Mouse (Mus musculus): ENCODE data around the gene Lamc2. TPM values are rescaled to one million over a fixed set of nuclear protein-coding genes. Genes with fewer than 3 reads are reported as not detected.

Gene Lamc2
- polyA plus RNA-seq, 1 experiment from 2014 or later, result 12.1 TPM

DNA sequence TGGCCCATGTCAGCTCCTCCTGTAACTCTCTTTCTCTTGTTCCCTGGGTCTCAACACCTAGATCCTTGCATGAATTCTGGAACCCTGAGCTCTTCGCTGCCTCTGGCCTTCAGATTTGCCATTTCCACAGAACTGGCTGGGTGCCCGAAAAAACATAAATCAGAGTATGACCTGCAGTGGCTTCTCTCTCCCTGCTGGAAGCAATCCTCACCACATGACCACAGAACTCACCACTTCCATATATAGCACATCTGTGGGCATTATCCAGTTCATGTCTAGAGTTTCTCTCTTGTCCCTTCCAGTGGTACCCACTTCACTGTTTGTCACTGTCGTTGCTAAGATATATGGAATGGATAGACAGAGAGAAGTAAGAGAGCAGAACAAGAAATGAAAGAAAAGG, 13.0 kb downstream of the Lamc2 start:
- Histone ChIP-seq H3K4me2 (no peak overlapping the region), H3K4me3 (no peak overlapping the region), H3K9me3 (no peaks in the 10 kb centered on the region), H3K4me1 (peaks cover 21% of the 10 kb centered on the region), H3K36me3 (no peaks in the 10 kb centered on the region), H3K9ac (no peak overlapping the region), H3K27me3 (no peaks in the 10 kb centered on the region), H3K27ac (no peak overlapping the region)
- ATAC-seq (ENCODE audit: insufficient number of reproducible peaks, low FRiP score, low TSS enrichment, low read depth), result no peak
- 60% methylated on average over 3 of the region's 3 CpGs for WGBS

DNA sequence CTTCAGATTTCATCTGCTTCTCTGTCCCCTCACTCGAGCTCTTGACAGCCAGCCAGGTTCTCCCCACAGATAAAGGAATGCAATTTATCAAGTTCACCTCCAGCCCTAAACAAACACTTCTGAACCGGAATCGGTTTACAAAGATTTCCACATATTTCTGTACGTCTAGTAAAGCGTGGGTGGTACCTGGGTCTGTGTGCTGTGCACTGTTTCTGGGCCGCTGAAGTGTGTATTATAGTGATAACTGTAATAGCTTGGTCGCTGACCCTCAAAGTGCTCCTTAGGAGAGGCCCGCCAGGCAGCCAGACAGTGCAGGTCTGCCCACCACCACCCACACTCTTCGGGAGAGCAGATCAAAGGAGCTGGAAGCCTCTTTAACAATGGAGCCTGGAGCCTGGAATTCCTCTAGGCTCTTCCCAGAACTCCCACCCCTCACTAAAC, 13.9 kb downstream of the Lamc2 start:
- WGBS, result 12% methylated on average over 9 of the region's 9 CpGs
- peaks cover 21% of the 10 kb centered on the region for H3K4me1 ChIP-seq
- 0 out of 2 replicates have a peak overlapping the region, but pooled peaks have one; percentile 24 for H3K27ac ChIP-seq
- H3K36me3 ChIP-seq, result no peaks in the 10 kb centered on the region
- H3K9me3 ChIP-seq, result no peaks in the 10 kb centered on the region
- no peaks in the 10 kb centered on the region for H3K27me3 ChIP-seq
- no peak overlapping the region for H3K4me2 ChIP-seq
- H3K9ac ChIP-seq, result no peak overlapping the region
- no peak for ATAC-seq (ENCODE audit: insufficient number of reproducible peaks, low FRiP score, low TSS enrichment, low read depth)
- H3K4me3 ChIP-seq, result no peak overlapping the region

DNA sequence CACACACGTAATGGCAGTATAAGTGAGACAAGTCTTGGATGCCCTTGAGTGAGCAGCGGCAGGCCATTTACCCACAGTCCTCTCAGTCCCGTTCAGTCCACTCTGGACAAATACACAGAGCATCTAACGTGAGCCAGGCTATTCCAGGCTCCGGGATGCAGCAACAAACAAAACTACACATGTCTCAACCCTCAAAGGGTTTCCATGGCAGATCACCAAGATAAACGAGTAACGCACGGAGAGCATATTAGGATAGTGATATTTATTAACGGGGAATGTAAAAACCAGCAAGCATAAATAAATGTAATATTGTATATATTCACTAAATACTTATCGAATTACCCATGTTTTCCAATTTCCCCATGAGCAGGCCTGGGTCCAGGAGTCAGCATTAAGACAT, 15.2 kb downstream of the Lamc2 start:
- Histone ChIP-seq H3K27me3 (no peaks in the 10 kb centered on the region), H3K27ac (no peak overlapping the region), H3K9ac (no peak overlapping the region), H3K4me2 (no peak overlapping the region), H3K36me3 (no peaks in the 10 kb centered on the region), H3K4me1 (peaks cover 21% of the 10 kb centered on the region), H3K9me3 (no peaks in the 10 kb centered on the region), H3K4me3 (no peak overlapping the region)
- no peak for ATAC-seq (ENCODE audit: insufficient number of reproducible peaks, low FRiP score, low TSS enrichment, low read depth)
- 75% methylated on average over 10 of the region's 10 CpGs for WGBS

DNA sequence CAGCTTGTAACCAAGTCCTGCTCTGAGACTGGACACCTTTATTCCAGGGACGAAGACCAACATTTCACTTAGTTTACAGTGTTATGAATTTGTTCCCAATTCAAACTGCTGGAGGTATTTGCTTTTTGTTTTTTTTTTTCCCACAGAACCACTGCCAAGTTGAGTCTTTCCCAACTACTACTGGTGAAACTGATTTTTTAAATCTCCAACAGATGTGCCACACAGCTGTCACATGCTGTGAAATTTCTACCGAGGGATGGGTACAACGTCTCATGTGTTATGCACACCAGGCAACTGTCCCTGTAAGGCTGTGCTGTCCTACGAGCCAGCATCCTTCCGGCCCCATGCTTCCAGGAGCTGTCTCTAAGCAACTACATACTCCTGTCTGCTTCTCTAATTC, 18.0 kb downstream of the Lamc2 start:
- 60% methylated on average over 5 of the region's 5 CpGs for WGBS
- ATAC-seq (ENCODE audit: insufficient number of reproducible peaks, low FRiP score, low TSS enrichment, low read depth), result no peak

GRCm38 (mm10) chr1:153163831-153164230, 22.4 kb downstream of the Lamc2 start:
- 48% methylated on average over 3 of the region's 3 CpGs for WGBS
- Histone ChIP-seq H3K36me3 (no peaks in the 10 kb centered on the region), H3K9ac (no peak overlapping the region), H3K9me3 (no peaks in the 10 kb centered on the region), H3K27me3 (no peaks in the 10 kb centered on the region), H3K4me2 (no peak overlapping the region), H3K4me3 (no peak overlapping the region), H3K27ac (no peak overlapping the region), H3K4me1 (no peaks in the 10 kb centered on the region)
- ATAC-seq (ENCODE audit: insufficient number of reproducible peaks, low FRiP score, low TSS enrichment, low read depth), result no peak

More for the DNA sequence above, 18.0 kb downstream of the Lamc2 start:
- Histone ChIP-seq H3K4me2 (no peak overlapping the region), H3K4me1 (peaks cover 11% of the 10 kb centered on the region), H3K9ac (no peak overlapping the region), H3K9me3 (no peaks in the 10 kb centered on the region), H3K27me3 (no peaks in the 10 kb centered on the region), H3K27ac (no peak overlapping the region), H3K4me3 (no peak overlapping the region), H3K36me3 (no peaks in the 10 kb centered on the region)

GRCm38 (mm10) chr1:153159137-153159536, 27.1 kb downstream of the Lamc2 start:
- H3K4me3 ChIP-seq, result no peak overlapping the region
- no peaks in the 10 kb centered on the region for H3K9me3 ChIP-seq
- no peaks in the 10 kb centered on the region for H3K4me1 ChIP-seq
- H3K27me3 ChIP-seq, result no peaks in the 10 kb centered on the region
- WGBS, result 78% methylated on average over 4 of the region's 4 CpGs
- no peaks in the 10 kb centered on the region for H3K36me3 ChIP-seq
- no peak overlapping the region for H3K9ac ChIP-seq
- no peak overlapping the region for H3K27ac ChIP-seq
- no peak for ATAC-seq (ENCODE audit: insufficient number of reproducible peaks, low FRiP score, low TSS enrichment, low read depth)
- no peak overlapping the region for H3K4me2 ChIP-seq

DNA sequence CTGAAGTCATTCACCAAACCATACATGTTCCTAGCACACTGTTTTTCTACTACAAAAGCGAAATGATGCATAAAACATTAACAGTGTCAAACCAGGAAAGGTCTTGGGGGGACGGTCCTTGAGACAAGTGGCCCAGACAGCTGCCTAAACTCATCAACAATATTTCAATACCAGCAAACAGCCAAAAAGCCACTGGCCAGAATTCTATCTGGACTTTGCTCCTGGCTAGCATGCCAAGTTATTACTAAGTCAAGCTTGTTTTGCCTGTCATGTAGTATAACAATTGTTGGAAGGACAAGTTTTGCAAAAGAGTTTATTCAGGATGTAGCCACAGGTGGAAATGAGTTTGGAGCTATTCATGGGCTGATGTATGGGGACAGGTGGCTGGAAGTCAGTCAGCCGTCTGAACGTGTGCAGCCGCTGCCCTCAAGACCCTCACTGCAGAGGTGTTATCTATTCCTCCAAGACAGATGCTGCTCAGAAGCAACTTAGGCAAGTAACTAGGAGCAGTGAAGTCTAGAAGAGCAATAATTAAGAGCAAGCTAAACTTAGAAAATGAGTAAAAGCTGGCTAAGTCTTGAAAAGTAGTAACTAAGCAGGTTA, 29.1 kb downstream of the Lamc2 start:
- no peaks in the 10 kb centered on the region for H3K9me3 ChIP-seq
- H3K4me2 ChIP-seq, result no peak overlapping the region
- no peak overlapping the region for H3K27ac ChIP-seq
- no peak overlapping the region for H3K9ac ChIP-seq
- peaks cover 8% of the 10 kb centered on the region for H3K4me1 ChIP-seq
- ATAC-seq (ENCODE audit: insufficient number of reproducible peaks, low FRiP score, low TSS enrichment, low read depth), result no peak
- no peaks in the 10 kb centered on the region for H3K27me3 ChIP-seq
- WGBS, result 64% methylated on average over 5 of the region's 5 CpGs
- no peak overlapping the region for H3K4me3 ChIP-seq
- H3K36me3 ChIP-seq, result no peaks in the 10 kb centered on the region

DNA sequence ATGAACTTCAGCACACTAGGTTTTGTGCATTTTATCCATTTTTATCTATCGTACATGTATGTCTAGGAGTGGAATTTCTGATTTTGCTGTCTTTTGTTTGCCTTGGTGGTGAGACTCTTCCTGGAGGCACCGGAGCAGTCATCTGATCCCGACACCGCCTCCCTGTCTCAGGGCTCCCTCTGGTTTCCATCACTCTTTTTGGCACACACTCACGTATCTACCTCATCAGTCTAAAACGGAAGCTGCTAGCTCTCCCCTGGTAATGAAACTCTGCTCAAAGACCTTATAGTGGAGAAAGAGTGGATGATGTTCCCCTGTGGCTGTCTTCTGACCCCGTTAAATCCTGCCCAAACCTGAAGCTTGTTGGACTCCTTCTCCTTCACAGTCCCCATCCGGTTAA, 30.9 kb downstream of the Lamc2 start:
- no peak overlapping the region for H3K27ac ChIP-seq
- H3K27me3 ChIP-seq, result no peaks in the 10 kb centered on the region
- no peaks in the 10 kb centered on the region for H3K9me3 ChIP-seq
- H3K9ac ChIP-seq, result no peak overlapping the region
- no peak overlapping the region for H3K4me2 ChIP-seq
- H3K4me3 ChIP-seq, result no peak overlapping the region
- H3K36me3 ChIP-seq, result no peaks in the 10 kb centered on the region
- no peak for ATAC-seq (ENCODE audit: insufficient number of reproducible peaks, low FRiP score, low TSS enrichment, low read depth)
- WGBS, result 52% methylated on average over 8 of the region's 8 CpGs
- H3K4me1 ChIP-seq, result peaks cover 8% of the 10 kb centered on the region

DNA sequence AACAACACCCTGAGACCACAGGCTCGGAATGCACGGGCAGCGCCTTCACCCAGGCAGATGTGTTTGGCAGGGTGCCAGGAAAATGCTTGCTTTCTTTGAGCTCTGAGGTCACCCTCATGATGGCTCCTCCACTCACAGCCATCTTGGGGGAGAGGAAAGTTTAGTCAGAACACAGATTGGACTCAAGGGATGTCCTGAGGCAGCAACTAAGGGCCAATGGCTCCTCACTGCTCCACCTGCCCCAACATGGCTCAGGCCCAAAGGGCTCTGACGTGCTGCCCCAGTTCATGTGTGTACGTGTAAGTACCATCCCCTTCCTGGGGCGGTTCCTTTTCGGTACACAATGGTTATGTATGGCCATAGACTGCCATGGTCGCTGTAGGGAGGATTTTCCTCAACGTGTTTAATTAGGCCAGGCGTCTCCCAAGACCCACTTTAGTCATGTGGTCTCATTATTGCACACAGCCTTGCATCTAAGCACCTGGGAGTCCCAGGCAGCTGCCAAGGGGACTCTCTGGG, 32.6 kb downstream of the Lamc2 start:
- Histone ChIP-seq H3K27me3 (no peaks in the 10 kb centered on the region), H3K9ac (no peak overlapping the region), H3K4me2 (no peak overlapping the region), H3K27ac (no peak overlapping the region), H3K36me3 (no peaks in the 10 kb centered on the region), H3K9me3 (no peaks in the 10 kb centered on the region), H3K4me3 (no peak overlapping the region), H3K4me1 (peaks cover 8% of the 10 kb centered on the region)
- peak; percentile 19; the same call in 1 of the 2 replicates for ATAC-seq (ENCODE audit: insufficient number of reproducible peaks, low FRiP score, low TSS enrichment, low read depth)
- WGBS, result 46% methylated on average over 10 of the region's 10 CpGs

- WGBS, result 50% methylated on average over 7 of the region's 7 CpGs
- Histone ChIP-seq H3K27ac (no peak overlapping the region), H3K4me1 (peaks cover 8% of the 10 kb centered on the region), H3K9ac (no peak overlapping the region), H3K27me3 (no peaks in the 10 kb centered on the region), H3K36me3 (no peaks in the 10 kb centered on the region), H3K4me2 (no peak overlapping the region), H3K9me3 (no peaks in the 10 kb centered on the region), H3K4me3 (no peak overlapping the region)
- no peak for ATAC-seq (ENCODE audit: insufficient number of reproducible peaks, low FRiP score, low TSS enrichment, low read depth)
Observed at GRCm38 (mm10) chr1:153152594-153152993, 33.7 kb downstream of the Lamc2 start.

DNA sequence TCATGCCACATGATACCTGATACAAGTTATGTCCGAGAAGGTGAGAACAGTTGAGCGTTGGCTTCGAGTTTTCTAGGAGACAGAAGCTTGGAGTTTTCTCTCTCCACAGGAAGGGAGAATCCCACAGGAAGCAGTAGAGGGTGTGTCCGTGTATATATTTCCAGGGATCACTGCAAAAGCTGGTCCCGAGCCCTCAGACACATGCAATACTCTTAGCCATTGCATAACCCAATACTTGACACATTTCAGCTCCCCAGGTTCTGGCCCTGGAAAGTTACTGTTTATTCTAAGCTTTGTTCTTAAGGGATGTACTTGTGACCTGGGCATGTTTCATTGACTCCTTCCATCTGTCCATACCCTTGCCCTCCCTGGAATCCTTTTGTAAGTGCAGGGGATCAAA, 40.5 kb downstream of the Lamc2 start:
- Histone ChIP-seq H3K4me3 (no peak overlapping the region), H3K36me3 (no peaks in the 10 kb centered on the region), H3K27ac (no peak overlapping the region), H3K9ac (no peak overlapping the region), H3K4me1 (0 out of 2 replicates have a peak, but pooled peaks cover 2% of the 10 kb centered on the region), H3K4me2 (no peak overlapping the region), H3K9me3 (no peaks in the 10 kb centered on the region), H3K27me3 (no peaks in the 10 kb centered on the region)
- ATAC-seq (ENCODE audit: insufficient number of reproducible peaks, low FRiP score, low TSS enrichment, low read depth), result no peak
- 75% methylated on average over 5 of the region's 5 CpGs for whole genome bisulfite sequencing

DNA sequence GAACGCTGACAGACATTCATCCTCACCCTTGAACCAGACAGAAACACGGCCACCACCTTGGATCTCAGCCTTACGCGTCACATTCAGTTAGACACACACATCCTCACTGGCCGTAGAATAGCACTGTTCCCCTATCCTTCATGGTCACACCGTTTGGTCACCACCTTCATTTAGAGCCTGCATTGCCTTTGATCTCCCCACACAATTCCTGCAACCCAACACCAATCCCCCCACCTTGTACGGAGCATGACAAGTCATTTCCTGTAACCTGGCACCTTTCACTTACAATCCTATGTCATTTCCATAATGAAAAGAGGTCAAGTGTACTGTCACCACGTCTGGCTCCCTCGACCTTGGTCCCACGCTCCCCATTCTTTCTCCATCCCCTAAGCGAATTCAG, 42.2 kb downstream of the Lamc2 start:
- no peaks in the 10 kb centered on the region for H3K9me3 ChIP-seq
- H3K9ac ChIP-seq, result no peak overlapping the region
- no peak overlapping the region for H3K27ac ChIP-seq
- no peak for ATAC-seq (ENCODE audit: insufficient number of reproducible peaks, low FRiP score, low TSS enrichment, low read depth)
- no peak overlapping the region for H3K4me3 ChIP-seq
- H3K4me1 ChIP-seq, result peaks cover 14% of the 10 kb centered on the region
- 53% methylated on average over 11 of the region's 11 CpGs for WGBS
- no peaks in the 10 kb centered on the region for H3K36me3 ChIP-seq
- H3K27me3 ChIP-seq, result no peaks in the 10 kb centered on the region
- no peak overlapping the region for H3K4me2 ChIP-seq
